Mouse (Mus musculus) G1E (cell line): ENCODE measurements around the gene Rap2b.

Source experiments
- CTCF ChIP-seq: IDR thresholded peaks from 2 replicates; pipeline ENCODE4 v1.5.1; 2012; ENCODE audit warnings: low read depth, low read length, inconsistent platforms, mixed read lengths
- GATA1 ChIP-seq: IDR thresholded peaks from 2 replicates; pipeline ENCODE4 v1.6.1; 2012; ENCODE audit warnings: borderline replicate concordance, low read length, inconsistent platforms, mixed read lengths
- POLR2AphosphoS5 ChIP-seq: IDR thresholded peaks from 2 replicates; pipeline ENCODE4 v1.6.1; 2012; ENCODE audit warnings: low read depth, low read length, inconsistent platforms; ENCODE audit not compliant: insufficient replicate concordance
- TAL1 ChIP-seq: conservative IDR thresholded peaks from 2 replicates; pipeline ENCODE4 v1.6.1; 2012; ENCODE audit warnings: low read depth, low read length, inconsistent platforms, mixed read lengths

DNA sequence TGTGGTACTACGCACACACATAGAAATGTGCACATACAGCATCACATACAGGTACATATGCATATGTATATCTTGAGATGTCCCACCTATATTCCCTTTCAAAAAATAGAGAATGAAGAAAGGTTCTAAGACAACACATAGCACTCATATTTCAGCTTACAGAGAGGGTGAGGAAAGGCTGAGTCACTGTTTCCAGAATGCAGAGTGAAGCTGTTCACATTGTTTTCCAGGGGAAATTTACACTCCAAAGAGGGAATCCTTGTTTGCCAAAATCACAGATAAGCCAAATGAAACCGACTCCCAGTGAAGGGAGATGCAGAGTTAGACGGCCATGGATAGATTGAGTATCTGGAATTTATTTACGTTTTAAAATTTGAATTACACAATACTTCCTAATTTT is 30.1 kb downstream of the Rap2b start:
- TF ChIP-seq CTCF = no peak
- TF ChIP-seq GATA1 = no peak
- TF ChIP-seq TAL1 = no peak
- no peak for TF ChIP-seq POLR2AphosphoS5
